Mouse (Mus musculus) lung, postnatal 36 days (tissue): ENCODE measurements around the gene Gmfg.

Source experiments
- DNase-seq: peaks from one replicate; pipeline ENCODE4 v3.0.0; 2022; ENCODE audit warnings: mixed read lengths

Gene Gmfg

DNA sequence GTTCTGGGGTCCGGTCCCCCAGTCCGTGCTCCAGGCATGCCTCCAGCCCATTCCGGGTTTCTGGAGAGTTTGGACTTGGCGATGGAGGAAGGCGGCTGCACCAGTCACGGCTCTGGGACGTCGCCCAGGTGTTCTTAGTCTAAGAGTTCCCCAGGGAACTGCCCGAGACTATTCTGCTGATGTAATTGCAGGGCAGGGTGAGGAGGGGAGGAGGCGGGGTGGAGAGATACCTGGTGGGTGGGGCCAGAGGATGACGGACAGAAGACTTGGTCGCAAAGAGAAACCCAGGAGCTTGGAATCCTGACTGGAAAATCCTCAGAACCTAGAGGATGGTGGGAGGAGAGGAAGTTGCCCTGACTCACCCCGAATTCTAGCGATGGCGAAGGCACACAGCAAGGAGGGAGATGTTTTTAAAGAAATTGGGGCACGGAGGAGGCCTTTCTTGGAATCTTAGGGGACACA, 50.8 kb downstream of the Gmfg start:
- peak; percentile 69 for DNase-seq

DNA sequence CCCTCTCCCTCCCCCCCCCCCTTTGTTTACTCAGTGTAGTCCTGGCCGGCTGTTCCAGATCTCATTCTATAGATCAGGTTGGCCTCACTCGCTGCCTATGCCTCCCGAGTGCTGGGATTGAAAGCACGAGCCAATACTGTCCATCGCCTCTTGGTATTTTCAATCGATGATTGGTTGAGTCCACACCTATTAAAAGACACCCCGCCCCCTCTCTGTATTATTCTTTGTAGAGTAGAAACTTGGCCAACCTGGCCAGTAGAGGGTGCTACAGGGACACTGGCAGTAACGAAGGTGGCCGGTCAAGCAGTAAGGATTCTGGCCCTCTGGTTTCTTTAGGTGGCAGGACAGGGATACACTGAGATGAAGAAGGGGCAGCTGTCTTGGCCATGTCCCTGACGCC, 53.2 kb downstream of the Gmfg start:
- peak; percentile 93 for DNase-seq

DNA sequence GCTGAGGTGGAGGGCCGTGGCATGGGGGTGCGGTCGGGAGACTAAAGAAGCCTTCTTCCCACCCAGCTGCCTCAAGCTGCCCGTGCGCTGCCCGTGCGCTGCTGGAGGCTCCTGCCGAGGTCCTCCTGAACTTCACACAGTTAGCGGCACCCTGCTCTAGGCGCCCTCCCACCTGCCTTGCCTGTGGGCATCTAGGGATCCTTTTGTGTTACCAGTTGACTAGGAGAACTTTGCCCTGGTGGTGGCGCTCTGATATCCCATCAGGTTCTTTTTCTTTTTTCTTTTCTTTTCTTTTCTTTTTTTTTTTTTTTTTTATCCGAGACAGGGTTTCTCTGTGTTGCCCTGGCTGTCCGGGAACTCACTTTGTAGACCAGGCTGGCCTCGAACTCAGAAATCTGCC, 53.7 kb downstream of the Gmfg start:
- no peak for DNase-seq

DNA sequence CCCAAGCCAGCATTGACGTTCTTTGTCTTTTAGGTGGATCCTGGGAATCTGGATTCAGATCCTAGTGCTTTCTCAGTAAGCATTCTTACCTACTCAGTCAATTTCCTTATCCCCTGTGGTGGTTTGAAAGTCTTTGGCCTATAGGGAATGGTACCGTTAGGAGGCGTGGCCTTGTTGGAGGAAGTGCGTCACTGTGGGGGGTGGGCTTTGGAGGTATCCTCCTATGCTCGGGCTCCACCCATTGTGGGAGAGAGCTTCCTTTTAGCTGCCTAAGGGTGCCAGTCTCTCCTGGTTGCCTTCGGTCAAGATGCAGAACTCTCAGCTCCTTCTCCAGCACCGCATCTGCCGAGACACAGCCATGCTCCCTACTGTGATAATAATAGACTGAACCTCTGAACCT, 55.1 kb downstream of the Gmfg start:
- DNase-seq = no peak

DNA sequence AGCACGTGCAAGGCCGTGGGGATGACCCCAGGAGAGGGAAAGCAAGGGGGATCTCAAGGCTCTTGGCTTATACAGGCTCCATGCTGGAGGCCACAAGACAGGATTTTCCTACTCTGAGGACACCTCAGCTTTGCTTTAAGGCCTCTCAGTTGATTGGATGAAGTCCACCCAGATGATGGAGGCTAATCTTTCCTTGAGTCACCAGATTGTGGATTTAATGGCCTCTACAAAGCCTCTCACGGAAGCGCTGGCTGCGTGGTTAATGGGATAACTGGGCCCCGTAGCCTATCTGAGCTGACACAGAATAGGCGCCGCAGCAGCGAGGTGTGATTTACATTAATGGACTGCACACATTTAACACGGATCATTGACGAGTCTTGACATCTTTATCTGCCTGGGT, 58.2 kb downstream of the Gmfg start:
- no peak for DNase-seq
